Mouse (Mus musculus) granulocyte monocyte progenitor cell, adult 5-6 weeks (primary cell): Measurements from ENCODE around the gene Tff2. TPM values are rescaled to one million over a fixed set of nuclear protein-coding genes. Genes with fewer than 3 reads are reported as not detected.

Experiments
- total RNA-seq, 2 experiments: library from RNA; stranded (forward) in 1 of 2; stranded (reverse) in 1 of 2; fragments of 200-712, 200-1000 nt in 1 of 2; fragments of >200 nt in 1 of 2; fragmentation: Nextera tagmentation in 1 of 2; gene quantifications; 2 replicates each; pipeline ENCODE4 v1.2.3; 2014 to 2017

The Tff2 gene
- total RNA-seq, 2 experiments from 2014 or later = not detected

Other genes with a start within 250 kb of the Tff2 start
- not detected in 2 replicates for gene Glp1r, start 242.5 kb downstream of the Tff2 start, total RNA-seq (2014; fragmentation: Nextera tagmentation)
- not detected in 2 replicates for gene Glp1r, start 242.5 kb downstream of the Tff2 start, total RNA-seq (2017)
- gene Umodl1, start 189.6 kb downstream of the Tff2 start, total RNA-seq (2014; fragmentation: Nextera tagmentation) = not detected in 2 replicates
- gene Umodl1, start 189.6 kb downstream of the Tff2 start, total RNA-seq (2017) = not detected in 2 replicates
- 8.7 and 15.9 TPM in 2 replicates for gene Abcg1, start 86.6 kb downstream of the Tff2 start, total RNA-seq (2014; fragmentation: Nextera tagmentation)
- gene Abcg1, start 86.6 kb downstream of the Tff2 start, total RNA-seq (2017) = 7.6 and 9.0 TPM in 2 replicates
- gene Tff3, start 14.6 kb downstream of the Tff2 start, total RNA-seq (2014; fragmentation: Nextera tagmentation) = not detected in 2 replicates
- not detected in 2 replicates for gene Tff3, start 14.6 kb downstream of the Tff2 start, total RNA-seq (2017)
- gene Tff1, start 21.0 kb upstream of the Tff2 start, total RNA-seq (2014; fragmentation: Nextera tagmentation) = not detected in 2 replicates
- gene Tff1, start 21.0 kb upstream of the Tff2 start, total RNA-seq (2017) = not detected in 2 replicates
- 13.1 and 18.0 TPM in 2 replicates for gene Tmprss3, start 54.7 kb upstream of the Tff2 start, total RNA-seq (2014; fragmentation: Nextera tagmentation)
- 2.6 and 3.7 TPM in 2 replicates for gene Tmprss3, start 54.7 kb upstream of the Tff2 start, total RNA-seq (2017)
- 36.4 and 50.2 TPM in 2 replicates for gene Ubash3a, start 63.6 kb upstream of the Tff2 start, total RNA-seq (2014; fragmentation: Nextera tagmentation)
- 35.5 and 39.5 TPM in 2 replicates for gene Ubash3a, start 63.6 kb upstream of the Tff2 start, total RNA-seq (2017)
- gene Rsph1, start 133.1 kb upstream of the Tff2 start, total RNA-seq (2014; fragmentation: Nextera tagmentation) = 3.6 TPM in 1 of 2 replicates, not detected in the other
- 0.88 and 1.2 TPM in 2 replicates for gene Rsph1, start 133.1 kb upstream of the Tff2 start, total RNA-seq (2017)
- 6.2 and 8.0 TPM in 2 replicates for gene Slc37a1, start 142.5 kb upstream of the Tff2 start, total RNA-seq (2014; fragmentation: Nextera tagmentation)
- gene Slc37a1, start 142.5 kb upstream of the Tff2 start, total RNA-seq (2017) = 7.4 and 8.4 TPM in 2 replicates
- gene Pde9a, start 241.9 kb upstream of the Tff2 start, total RNA-seq (2014; fragmentation: Nextera tagmentation) = 1.4 TPM in 1 of 2 replicates, not detected in the other
- gene Pde9a, start 241.9 kb upstream of the Tff2 start, total RNA-seq (2017) = not detected in 2 replicates